Mouse (Mus musculus): ENCODE results near the gene Disp3.

The Disp3 gene

DNA sequence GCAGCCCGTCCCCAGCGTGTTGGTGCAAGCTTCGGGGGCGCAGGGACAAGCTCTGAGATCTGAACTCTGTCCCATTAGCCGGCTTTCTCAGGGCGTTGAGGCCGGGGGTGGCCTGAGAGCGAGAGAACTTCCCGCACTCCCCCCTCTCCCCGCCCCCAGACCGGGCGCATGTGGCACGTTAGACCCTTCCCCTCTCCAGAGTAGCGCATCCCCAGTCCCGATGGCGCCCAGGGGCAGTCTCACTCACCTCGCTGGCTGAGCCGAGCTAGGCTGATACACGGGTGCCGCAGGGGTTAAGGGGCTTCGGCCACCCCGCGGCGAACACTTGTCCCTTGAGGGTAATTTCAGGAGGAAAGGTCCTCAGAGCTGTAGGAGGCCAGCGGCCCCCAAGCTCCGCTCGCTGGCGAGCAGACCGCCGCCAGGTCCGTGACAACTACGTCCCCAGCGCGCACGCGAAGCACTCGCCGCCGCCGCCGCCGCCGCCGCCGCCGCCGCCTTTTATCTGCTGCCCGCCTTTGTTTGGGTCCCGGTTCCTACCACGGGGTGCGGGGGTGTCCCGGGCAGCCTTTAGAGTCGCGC lies at the start of gene Disp3:
TSS of gene Disp3 (minus strand) at position 490 of the 579 bp plus-strand sequence.
- no peak for DNase-seq

DNA sequence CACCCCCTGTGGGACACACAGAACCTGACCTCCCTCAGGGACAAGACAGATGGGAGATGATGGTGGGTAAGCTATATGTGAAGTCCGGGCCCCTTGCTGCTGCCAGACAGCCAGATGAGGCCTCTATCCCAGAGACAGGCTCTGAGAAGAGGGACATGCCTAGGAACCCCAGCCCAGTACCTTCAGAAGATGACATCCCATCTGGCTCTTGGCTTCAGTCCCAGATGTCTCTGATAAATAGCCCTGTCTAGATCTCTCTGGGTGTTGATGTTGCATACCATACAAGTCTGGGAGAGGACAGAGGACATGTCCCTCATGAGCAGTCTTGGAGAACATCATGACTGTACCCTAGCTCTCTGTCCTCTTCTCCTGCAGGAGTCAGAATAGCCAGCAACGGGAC lies 42.5 kb upstream of the Disp3 start:
- peak; percentile 65 to 67 for DNase-seq

DNA sequence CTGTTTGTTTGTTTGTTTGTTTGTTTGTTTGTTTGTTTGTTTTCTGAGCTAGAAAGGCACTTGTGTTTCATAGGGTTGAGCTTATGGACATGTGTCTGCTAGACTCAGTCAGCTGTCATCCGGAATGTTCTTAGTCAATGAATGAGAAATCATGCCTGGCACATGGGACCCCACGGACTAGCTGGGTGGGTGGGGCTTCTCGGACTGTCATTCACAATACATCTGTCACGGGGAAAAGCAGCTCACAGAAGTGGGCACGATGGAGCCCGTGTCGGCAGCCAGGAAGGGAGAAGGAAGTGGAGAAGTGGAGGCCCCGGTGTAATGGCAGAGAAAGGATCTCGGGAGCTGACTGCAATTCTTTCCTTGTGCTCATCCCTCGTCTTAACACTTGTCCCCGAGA lies 41.7 kb upstream of the Disp3 start:
- DNase-seq: no peak

DNA sequence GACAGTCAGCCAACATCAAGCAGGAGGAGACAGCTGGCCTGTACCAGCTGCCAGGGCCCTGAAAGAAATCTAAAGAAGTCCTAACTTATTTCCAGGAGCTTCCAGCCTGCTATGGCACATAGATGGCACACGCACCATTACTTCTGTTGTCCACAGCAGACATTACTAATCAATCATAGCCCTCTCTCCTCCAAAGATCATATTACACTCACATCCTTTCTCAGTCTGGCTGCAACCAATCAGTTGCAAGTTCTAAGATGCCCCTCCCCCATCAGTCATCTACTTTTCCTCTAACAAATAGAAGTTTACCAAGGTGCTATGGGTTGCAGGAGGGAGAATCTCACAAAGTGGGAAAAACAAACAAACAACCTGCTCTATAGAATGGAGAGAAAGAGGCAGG lies 40.5 kb upstream of the Disp3 start:
- no peak for DNase-seq

DNA sequence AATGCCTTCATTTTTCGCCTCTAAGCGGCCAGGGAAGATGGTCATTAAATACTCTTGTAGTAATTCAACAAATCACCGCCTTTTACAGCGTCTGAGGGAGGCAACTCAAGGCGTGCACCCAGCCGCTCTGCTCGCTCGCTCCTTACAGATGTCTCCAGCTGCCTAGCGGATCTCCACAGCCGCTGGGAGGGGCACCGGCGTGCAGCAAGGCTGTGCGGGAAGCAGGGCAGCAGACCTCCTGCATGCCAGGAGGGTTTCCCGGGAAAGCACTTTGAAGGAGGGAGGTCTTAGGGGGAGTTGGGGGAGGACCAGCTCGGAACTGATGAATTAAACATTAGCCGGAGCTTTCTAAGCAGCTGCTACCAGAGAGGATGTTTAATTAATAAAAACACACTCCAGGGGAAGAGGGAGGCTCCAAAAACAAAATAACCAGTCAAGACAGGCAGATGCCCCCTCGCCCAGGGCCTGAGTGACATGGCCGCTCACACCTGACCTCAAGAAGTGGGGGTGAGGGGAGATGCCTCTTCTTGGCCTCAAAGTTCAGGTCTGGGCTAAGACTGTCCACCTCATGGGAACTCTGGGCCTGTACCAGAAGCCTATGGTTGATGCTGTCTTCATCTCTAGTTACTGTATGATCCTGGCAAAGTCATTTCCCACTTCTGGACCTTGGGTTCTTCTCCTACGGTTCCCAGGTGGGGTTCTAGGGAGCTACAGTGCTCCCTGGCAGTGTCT lies 39.7 kb upstream of the Disp3 start:
- peak in 1 of 2 experiments; percentile 47 for DNase-seq

DNA sequence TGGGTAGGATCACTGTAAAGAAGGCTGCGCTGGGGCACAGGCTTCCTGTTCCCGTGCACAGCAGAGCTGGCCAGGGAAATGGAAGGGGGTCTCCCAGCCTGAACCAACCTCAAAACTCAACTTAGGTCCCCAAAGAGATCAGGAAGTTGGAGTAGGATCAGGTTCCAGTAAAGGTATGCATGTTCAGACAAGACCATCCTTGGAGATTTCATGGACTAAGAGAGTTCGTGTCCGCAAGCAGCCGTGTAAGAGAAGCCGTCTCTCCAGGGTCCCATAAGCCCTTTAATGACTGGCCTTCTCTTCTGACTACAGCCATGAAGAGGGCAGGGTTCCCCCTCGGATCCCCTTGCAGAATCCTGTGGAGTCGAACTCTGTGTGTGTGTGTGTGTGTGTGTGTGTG lies 39.0 kb upstream of the Disp3 start:
- no peak for DNase-seq

DNA sequence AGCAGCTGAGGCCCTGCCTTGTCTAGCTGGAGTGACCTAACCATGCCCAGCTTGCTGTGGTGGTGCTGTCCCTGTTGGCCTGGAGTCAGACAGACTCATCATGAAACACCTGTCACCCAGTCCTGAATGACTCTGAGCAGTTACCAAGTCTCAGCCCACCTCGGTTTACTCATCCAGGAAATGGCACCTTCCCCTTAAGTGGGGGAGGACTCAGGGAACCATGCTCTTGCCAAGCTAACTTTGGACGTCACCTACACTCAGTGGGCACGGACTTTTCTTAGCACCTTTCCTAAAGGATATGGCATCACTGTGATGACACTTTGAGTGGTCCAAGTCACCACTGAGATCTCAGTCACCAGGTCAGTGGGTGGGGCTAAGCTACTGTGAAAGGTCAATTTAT lies 38.2 kb upstream of the Disp3 start:
- DNase-seq: no peak

DNA sequence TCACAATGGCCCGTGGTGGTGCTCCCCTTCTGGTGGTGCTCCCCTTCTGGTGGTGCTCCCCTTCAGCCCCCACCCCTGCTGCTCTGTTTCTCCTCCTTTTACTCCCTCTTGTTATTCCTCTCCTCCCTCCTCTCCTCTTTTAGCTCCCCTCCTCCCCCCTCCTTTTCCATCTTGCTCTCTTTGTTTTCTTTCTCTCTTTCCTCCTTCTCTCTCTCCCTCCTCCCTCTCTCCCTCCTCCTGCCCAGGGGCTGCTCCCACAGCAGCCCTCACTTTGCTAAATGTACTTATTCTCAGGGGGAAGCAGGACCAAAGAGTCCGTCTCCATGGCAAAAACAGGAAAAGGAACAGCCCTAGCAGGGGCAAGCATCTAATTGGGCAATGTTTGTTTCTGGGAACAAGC lies 37.3 kb upstream of the Disp3 start:
- no peak for DNase-seq

DNA sequence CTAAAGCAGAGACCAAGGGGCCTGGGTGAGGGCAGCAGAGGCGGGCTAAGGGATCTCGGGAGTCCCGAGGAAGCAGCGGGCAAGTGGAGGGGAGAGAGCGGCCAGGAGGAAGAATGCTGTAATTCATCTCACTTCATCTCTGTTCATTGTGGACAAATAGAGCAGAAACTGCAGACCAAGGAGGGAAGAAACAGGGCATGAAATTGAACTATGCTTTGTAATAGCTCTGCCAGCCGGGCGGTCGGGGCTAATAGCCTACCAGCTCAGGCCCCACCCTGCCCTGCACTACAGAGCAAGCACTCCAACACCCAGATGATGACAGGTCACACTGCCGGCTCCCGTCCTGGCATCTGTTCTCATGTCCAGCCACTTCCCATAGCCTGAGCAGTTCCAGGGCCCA lies 34.4 kb upstream of the Disp3 start:
- DNase-seq: peak; percentile 54 to 56

DNA sequence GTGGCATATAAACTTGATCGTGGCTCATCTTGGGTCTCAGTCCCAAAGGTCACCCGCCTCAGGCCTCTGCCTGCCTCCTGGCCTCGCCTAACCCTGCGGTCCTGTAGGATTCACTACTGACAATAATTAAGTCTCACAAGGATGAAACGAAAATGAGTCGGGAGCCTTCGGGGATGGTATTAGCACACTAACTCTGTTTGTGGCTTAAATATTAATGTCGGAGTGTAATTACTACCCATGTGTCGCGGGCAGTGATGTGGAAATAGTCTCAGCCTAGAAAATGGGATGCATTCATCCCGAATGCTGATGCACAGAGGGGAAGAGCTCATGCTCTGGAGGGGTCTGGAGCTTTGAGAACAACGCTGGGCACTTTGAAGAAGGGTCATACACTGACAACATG lies 31.6 kb upstream of the Disp3 start:
- no peak for DNase-seq

DNA sequence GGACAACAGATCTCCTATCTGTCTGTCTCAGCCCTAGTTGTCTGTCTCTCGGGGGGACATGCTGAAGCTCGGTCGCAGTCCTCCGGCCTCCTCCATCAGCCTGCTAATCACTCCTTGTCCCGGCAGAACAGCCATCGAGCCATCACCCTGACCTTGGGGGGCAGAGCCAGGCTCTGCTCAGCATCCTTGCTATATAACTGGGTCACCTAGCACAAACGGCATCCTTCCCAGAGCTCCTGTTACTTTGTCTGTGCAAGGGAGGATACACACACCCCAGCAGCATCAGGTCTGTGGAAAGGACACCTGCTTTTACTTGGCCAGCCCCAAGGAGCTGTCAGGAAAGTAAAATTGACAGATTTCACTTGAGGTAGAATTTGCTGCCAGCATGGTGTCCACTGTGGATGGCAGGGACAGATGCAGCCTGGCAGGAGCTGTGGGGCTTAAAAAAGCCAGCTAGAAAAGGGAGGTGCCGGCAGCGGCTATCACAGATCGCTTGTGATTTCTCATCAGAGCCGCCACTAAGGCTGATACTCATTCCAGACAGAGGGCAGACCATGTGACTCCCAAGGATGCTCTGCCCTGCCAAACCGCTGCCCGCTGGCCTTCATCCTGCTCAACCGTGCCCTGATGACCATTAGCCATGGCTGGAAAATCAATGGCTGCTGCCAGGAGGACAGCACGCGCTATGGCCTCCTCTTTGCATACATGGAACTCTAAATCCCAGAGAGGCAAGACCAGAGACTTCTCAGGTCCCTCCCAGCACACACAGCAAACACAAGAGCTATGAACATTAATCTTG lies 27.8 kb upstream of the Disp3 start:
- peak; percentile 73 to 74 for DNase-seq

DNA sequence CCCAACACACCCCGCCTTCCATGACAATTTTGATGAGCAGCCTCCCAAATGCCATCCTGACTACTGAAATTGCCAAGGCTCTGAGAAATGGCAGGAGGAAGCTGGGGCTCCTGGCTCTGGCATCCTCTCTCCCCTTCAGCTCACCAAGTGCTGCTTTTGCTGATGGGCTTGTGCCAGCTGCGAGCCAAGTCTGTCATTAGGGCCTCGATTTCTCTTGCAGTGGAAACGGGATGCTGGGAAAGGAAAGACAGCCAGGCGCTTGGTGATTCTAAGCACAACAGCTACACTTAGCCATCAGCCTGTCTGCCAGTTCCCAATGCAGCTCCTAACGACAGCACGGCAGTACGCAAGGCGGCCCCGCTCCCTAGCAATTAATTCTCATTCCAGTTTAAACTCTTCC lies 26.6 kb upstream of the Disp3 start:
- DNase-seq: peak; percentile 57 to 63

DNA sequence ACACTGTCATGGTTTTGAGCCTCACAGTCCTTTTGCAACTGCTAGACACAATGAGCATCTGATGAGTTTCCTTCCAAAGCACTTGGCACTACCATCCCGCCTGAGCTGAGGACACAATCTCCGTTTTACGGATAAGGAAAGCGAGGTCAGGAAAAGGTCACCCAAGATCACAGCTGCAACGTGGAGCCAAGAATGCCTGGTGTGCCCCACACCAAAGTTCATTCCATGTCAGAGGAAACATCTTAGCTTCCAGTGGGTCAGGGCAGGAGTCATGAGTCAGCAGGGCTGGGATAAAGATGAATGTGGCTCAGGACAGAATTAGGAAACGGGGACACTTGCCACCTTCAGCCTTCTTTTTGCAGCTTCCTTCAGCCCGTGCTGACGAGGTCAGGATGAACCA lies 25.8 kb upstream of the Disp3 start:
- DNase-seq: no peak

DNA sequence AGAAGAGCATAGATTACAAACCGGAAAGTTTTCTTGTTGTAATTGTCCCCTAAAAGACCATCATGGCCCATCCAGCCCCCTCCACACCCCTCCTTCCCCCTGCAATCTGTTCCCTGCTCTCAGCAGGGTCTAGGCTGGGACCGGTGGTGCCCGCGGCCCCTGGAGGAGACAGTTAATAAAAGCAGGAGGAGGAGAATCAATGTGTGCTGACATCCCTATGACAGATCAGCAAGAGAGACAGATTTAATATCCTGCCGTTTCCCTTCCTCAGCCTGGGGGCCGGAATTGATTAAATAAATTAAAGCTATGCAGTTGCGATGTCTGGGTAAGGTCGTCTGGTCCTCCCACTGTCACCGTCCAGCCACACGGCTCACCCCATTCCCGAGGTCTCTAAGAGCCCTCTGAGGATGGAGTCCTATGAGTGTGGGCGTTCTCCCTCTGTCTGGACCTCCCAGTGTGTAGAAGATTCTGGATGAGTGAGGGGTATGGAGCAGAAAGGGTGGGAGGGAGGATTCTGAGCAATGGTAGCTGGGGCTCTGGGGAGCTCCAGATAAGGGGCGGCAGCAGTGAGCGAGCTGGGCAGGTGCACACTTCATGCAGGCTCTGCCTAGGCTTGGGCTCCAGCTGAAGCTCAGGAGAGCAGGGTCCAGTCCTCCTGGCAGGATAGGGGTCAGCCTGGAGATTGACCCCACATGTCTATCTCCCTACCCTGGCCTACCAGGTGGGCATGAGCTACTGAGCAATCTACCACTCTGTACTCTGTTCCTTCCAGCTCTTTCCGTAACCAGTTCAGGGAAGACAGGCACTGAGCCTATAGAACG lies 24.7 kb upstream of the Disp3 start:
- no peak for DNase-seq

DNA sequence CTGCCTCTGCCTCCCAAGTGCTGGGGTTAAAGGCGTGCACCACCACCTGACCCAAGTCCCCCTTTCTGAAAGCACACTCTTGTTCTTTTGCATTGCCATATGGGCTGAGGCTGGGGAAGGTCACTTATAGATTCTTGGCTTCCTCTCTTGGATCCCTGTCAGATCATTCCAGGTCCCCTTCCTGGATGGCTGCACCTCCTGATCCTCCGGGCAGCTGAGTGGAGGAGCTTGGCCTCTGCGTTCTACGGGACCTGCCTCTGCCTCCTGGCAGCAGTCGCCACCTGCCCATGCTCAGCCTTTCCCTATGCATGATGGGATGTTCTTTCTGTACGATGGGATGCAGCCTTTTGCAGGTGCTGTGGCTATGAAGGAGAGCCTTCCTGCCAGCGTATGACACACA lies 23.1 kb upstream of the Disp3 start:
- peak; percentile 61 to 66 for DNase-seq

DNA sequence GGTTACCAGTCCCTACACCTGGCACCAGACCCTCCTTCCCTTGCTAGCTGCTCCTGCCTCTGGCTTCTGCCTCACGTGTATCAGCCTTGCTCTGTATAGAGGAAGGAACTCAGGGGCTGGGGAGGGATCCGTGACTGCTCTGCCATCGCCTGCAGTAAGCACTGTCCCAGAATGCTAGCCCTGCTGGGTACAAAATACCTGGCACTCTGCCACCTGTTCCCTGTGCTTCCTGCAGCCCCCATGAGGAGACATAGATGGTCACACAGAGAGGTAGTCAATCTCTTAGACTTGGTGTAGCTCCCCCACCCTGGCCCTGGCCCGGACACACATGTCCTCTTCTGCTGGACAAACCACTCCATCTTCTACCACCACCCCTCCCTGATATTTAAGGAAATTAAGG lies 22.4 kb upstream of the Disp3 start:
- DNase-seq: peak; percentile 57 to 60

DNA sequence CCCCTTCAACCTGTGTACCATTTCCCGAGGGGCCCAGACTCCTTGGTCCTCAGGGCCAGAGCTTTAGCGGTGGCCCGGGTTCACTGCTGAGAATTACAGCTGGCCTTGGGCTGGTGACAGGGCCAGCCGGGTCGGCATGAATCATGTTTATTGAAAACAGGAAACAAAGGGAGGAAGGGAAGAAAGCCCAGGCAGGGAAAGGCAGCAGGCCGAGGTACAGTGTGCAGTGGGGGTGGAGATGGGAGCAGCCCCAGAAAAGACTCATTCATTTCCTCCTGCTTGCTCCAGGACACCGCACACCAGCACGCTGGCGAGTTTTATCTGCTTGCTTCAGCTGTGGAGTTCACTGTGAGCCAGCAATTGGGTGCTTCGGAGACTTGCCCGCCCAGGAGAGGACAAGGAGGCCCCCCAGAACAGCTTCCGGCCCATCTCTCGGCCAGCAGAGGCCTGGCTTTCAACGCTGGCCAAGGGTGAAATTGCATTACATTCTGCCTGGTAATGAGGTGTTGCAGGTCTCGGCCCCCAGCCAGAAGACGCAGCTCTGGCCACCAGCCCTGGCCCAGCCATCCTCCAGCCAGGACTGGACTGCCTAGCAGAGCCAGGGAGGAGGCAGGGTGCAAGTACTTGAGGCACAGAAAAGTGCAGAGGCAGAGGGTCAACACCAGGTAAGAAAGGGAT lies 18.8 kb upstream of the Disp3 start:
- DNase-seq: peak; percentile 92 to 94

DNA sequence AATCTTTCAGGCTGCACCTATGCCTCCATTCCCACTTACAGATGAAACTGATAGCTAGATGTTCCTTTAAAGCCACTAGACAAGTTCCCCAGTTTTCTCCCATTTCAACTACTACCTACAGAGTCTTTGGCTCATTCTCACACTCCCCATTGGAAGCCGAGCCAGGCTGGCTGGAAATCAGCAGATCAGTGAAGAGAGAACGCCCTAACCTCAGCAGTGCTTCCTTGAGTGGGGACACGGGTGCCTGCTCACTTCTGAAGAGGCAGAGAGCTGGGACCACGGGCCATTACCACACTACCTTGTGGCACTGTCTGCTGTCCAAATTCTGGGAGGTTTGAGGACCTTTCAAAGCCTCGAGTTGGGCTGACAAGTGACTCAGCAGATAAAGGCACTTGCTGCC lies 11.0 kb upstream of the Disp3 start:
- DNase-seq: no peak

DNA sequence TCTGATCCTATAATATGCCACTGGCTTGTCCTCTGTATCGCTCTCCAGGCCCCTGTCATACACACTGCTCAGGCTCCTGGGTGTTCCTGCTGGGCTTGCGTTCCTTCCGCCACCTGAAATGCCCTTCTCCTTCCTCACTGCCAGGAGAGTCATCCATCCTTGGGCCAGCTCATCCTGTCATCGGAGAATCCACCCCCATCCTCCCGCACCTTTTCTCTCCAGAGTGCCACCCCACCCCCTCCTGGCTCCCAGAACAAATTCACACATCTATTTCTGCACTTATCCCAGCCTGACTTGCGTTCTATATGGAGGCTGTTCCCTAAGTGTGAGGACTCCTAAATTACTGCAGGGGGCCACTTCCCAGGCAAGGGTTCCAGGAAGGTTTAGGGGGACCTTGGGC lies 9.9 kb upstream of the Disp3 start:
- no peak for DNase-seq

DNA sequence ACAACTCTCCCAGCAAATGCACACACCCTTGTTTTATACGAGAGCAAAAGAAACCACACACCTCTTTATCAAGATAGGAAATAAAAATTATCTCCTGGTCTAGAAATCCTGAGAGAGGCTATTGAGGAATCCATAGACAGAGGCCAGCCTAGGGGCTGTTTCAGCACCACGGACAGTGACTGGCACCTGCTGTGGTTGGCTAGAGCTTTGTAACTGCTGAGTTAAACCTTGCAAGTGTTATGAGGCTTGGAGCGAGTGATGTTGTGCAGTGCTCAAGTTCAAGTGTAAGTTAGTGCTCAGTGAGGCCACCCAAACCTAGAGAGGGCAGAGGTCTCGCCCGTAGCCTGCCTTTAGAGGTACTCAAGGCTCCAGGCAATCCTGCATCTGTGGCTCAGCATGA lies 5.6 kb upstream of the Disp3 start:
- DNase-seq: peak in 1 of 2 experiments; percentile 51

DNA sequence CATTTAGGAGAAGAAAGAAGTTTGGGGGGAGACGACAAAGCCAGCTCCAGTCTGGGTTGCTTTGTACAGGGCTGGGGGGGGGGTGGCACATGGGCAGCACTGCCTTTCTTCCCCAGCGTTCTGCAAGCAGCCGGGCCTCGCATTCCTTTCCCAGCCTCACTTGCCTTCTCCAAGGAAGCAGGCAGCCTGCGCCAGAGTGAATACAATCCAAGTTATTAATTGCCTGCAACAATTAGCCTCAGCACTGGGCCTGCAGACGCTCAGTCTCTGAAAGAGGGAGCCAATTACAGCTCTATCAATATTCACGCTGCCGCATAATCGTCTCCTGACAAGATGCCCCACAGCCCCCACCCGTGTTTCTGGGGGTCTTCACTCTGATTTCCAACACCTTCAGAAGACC lies 4.1 kb upstream of the Disp3 start:
- DNase-seq: peak; percentile 66 to 70

DNA sequence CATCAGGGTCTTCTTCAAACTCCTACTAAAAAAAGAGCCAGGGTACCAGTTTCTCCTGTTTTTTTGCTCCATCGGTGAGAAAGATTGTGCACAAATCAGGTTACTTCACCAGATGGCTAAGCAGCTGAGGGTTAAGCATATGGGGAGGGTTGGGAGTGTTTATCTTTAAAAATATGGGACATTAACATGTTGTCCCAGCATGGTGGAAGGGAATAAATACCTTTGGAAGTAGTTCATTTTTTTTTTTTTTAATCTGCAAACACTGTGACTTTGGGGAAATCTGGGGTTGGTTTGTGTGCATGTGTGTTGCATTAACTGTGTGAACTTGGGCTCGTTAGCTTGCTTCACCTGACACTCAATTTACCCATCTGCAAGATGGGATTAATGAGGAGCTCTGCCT lies 3.3 kb upstream of the Disp3 start:
- DNase-seq: no peak

Measured in cerebellum, postnatal 10 days (tissue).